ENCODE assay signal across 23 mouse cellular contexts in genomic region chr3:133026977-133027376, GRCm38 (mm10).
A peak's percentile ranks its signal among the peaks of the same experiment; 100 is the strongest.
DNase-seq lines count a peak whose midpoint lies in the region; ATAC-seq and TF ChIP-seq lines count a peak whose summit lies in the region.
"Had no signal": no experiment of that assay in that cellular context is flagged by ENCODE, and none has a peak within 500 bp of the region (broad histone marks: within the 10 kb centered on the region; RNA-seq: fewer than 3 reads in every experiment).

No protein-coding gene starts in this region.

- peaks cover 16% of the 10 kb centered on the region for H3K4me1 ChIP-seq in forebrain, embryonic 10.5 days
- no peaks in the 10 kb centered on the region for H3K4me1 ChIP-seq in forebrain, postnatal 0 days (ENCODE audit: insufficient read depth)
- peaks cover 7% of the 10 kb centered on the region; the same call in 1 of the 2 replicates for H3K4me1 ChIP-seq in limb, embryonic 10.5 days
- no peaks in the 10 kb centered on the region; the same call in 1 of the 2 replicates for H3K4me1 ChIP-seq in midbrain, embryonic 16.5 days (ENCODE audit: control insufficient read depth, insufficient read depth, low read length)
- no peaks in the 10 kb centered on the region for H3K4me1 ChIP-seq in cerebellum, adult 2 months (ENCODE audit: control insufficient read depth, insufficient read depth, low read length)
- H3K4me1 ChIP-seq: hindbrain, embryonic 15.5 days; intestine, embryonic 15.5 days; liver, embryonic 13.5 days; neural tube, embryonic 12.5 days had no signal

- H3K4me3 ChIP-seq in forebrain, embryonic 10.5 days: no peak overlapping the region
- H3K4me3 ChIP-seq in forebrain, postnatal 0 days (ENCODE audit: low read depth, low read length): no peak overlapping the region
- H3K4me3 ChIP-seq in limb, embryonic 10.5 days: no peak overlapping the region
- H3K4me3 ChIP-seq in midbrain, embryonic 16.5 days (ENCODE audit: low read depth, low read length): no peak overlapping the region
- no peak overlapping the region for H3K4me3 ChIP-seq in cerebellum, adult 2 months (replicated peaks; ENCODE audit: insufficient read depth, low read depth, low read length)
- H3K4me3 ChIP-seq: erythroblast, embryonic 14.5 days; hindbrain, embryonic 15.5 days; intestine, embryonic 15.5 days; liver, embryonic 13.5 days; neural tube, embryonic 12.5 days had no signal

- 29% methylated on average over 2 of the region's 2 CpGs for WGBS in forebrain, embryonic 10.5 days
- 20% methylated on average over 2 of the region's 2 CpGs for WGBS in forebrain, postnatal 0 days
- WGBS in limb, embryonic 10.5 days: 80% methylated on average over 2 of the region's 2 CpGs
- 33% methylated on average over 2 of the region's 2 CpGs for whole genome bisulfite sequencing in midbrain, embryonic 16.5 days
- 83% methylated on average over 2 of the region's 2 CpGs for WGBS in cerebellum, adult 2 months

- H3K27ac ChIP-seq in forebrain, embryonic 10.5 days: peak overlapping the region; percentile 74
- no peak overlapping the region for H3K27ac ChIP-seq in forebrain, postnatal 0 days (ENCODE audit: low read depth, low read length)
- H3K27ac ChIP-seq in limb, embryonic 10.5 days: peak overlapping the region; percentile 30; the same call in 1 of the 2 replicates
- no peak overlapping the region for H3K27ac ChIP-seq in midbrain, embryonic 16.5 days (ENCODE audit: low read length)
- no peak overlapping the region for H3K27ac ChIP-seq in cerebellum, adult 2 months (ENCODE audit: insufficient read depth, low read length)
- H3K27ac ChIP-seq: hindbrain, embryonic 15.5 days; intestine, embryonic 15.5 days; liver, embryonic 13.5 days; neural tube, embryonic 12.5 days had no signal

- H3K36me3 ChIP-seq in forebrain, embryonic 10.5 days (replicated peaks): no peaks in the 10 kb centered on the region; the same call in 1 of the 2 replicates
- no peaks in the 10 kb centered on the region for H3K36me3 ChIP-seq in forebrain, postnatal 0 days (ENCODE audit: insufficient read depth)
- H3K36me3 ChIP-seq in limb, embryonic 10.5 days: no peaks in the 10 kb centered on the region
- H3K36me3 ChIP-seq in midbrain, embryonic 16.5 days (ENCODE audit: control insufficient read depth, insufficient read depth, low read length): no peaks in the 10 kb centered on the region
- H3K36me3 ChIP-seq: hindbrain, embryonic 15.5 days; intestine, embryonic 15.5 days; neural tube, embryonic 12.5 days had no signal

- DNase-seq in forebrain, embryonic 10.5 days (ENCODE audit: extremely low spot score, low spot score): no peak
- DNase-seq in forebrain, postnatal 0 days: no peak
- DNase-seq in brain, embryonic 14.5 days (ENCODE audit: low read depth): peak; percentile 31
- DNase-seq in limb, embryonic 10.5 days (ENCODE audit: low spot score): no peak
- no peak for DNase-seq in cerebellum, adult 2 months
- DNase-seq in B cell, adult 2 months: no peak
- DNase-seq in heart, postnatal 10 days: no peak
- DNase-seq: adrenal gland, postnatal 10 days; cerebellum, adult 8-10 months; cerebellum, postnatal 36 days; heart, postnatal 36 days; kidney, adult 8-10 months; kidney, postnatal 10 days; liver, embryonic 13.5 days; lung, embryonic 14.5 days; right cerebral cortex, adult 18-20 months; thymus, adult 2 months; thymus, postnatal 4 days had no signal

- intact Hi-C loops in heart, postnatal 10 days (cut with DNase I): no loop called here

- no peak for TF ChIP-seq POLR2A in brain, embryonic 14.5 days (IDR thresholded peaks at IDR 0.05; ENCODE audit: borderline replicate concordance, extremely low read depth, insufficient read depth, insufficient read length, poor library complexity, severe bottlenecking)
- no peak for TF ChIP-seq POLR2A in cerebellum, adult 2 months (IDR thresholded peaks at IDR 0.05; ENCODE audit: borderline replicate concordance, insufficient read depth, low read length)

- no peaks in the 10 kb centered on the region for H3K27me3 ChIP-seq in forebrain, embryonic 10.5 days (ENCODE audit: poor library complexity, severe bottlenecking)
- H3K27me3 ChIP-seq in forebrain, postnatal 0 days (ENCODE audit: insufficient read depth, low read length): no peaks in the 10 kb centered on the region
- no peaks in the 10 kb centered on the region for H3K27me3 ChIP-seq in limb, embryonic 10.5 days (ENCODE audit: low read depth, poor library complexity, severe bottlenecking)
- no peaks in the 10 kb centered on the region for H3K27me3 ChIP-seq in midbrain, embryonic 16.5 days (ENCODE audit: control insufficient read depth, insufficient read depth, low read depth, low read length)
- H3K27me3 ChIP-seq in cerebellum, adult 2 months (ENCODE audit: control insufficient read depth, insufficient read depth, low read length): no peaks in the 10 kb centered on the region
- H3K27me3 ChIP-seq: hindbrain, embryonic 15.5 days; intestine, embryonic 15.5 days; liver, embryonic 13.5 days; neural tube, embryonic 12.5 days had no signal

- TF ChIP-seq CTCF in forebrain, postnatal 0 days (IDR thresholded peaks at IDR 0.05; ENCODE audit: low read depth): no peak
- no peak for TF ChIP-seq CTCF in brain, embryonic 14.5 days (IDR thresholded peaks at IDR 0.05; ENCODE audit: borderline replicate concordance, extremely low read depth, insufficient read depth, insufficient read length)
- TF ChIP-seq CTCF in cerebellum, adult 2 months (IDR thresholded peaks at IDR 0.05; ENCODE audit: borderline replicate concordance, insufficient read depth, low read depth, low read length): no peak

- ATAC-seq in forebrain, postnatal 0 days: no peak
- ATAC-seq in midbrain, embryonic 16.5 days: no peak
- ATAC-seq: intestine, embryonic 15.5 days had no signal

- no peak overlapping the region for H3K4me2 ChIP-seq in forebrain, postnatal 0 days (ENCODE audit: low read depth)
- 0 out of 2 replicates have a peak overlapping the region, but pooled peaks have one; percentile 16 for H3K4me2 ChIP-seq in midbrain, embryonic 16.5 days (ENCODE audit: low read length)
- H3K4me2 ChIP-seq: hindbrain, embryonic 15.5 days; intestine, embryonic 15.5 days; liver, embryonic 13.5 days; lung, embryonic 14.5 days; neural tube, embryonic 12.5 days had no signal

- H3K9ac ChIP-seq in forebrain, postnatal 0 days: no peak overlapping the region
- H3K9ac ChIP-seq in midbrain, embryonic 16.5 days (ENCODE audit: low read depth, low read length): no peak overlapping the region
- H3K9ac ChIP-seq: hindbrain, embryonic 15.5 days; intestine, embryonic 15.5 days; liver, embryonic 13.5 days; lung, embryonic 14.5 days; neural tube, embryonic 12.5 days had no signal

- no peaks in the 10 kb centered on the region for H3K9me3 ChIP-seq in forebrain, embryonic 10.5 days
- H3K9me3 ChIP-seq in forebrain, postnatal 0 days (ENCODE audit: low read length): no peaks in the 10 kb centered on the region
- H3K9me3 ChIP-seq in limb, embryonic 10.5 days (replicated peaks): no peaks in the 10 kb centered on the region
- no peaks in the 10 kb centered on the region for H3K9me3 ChIP-seq in midbrain, embryonic 16.5 days (replicated peaks; ENCODE audit: control insufficient read depth, low read length, poor library complexity, severe bottlenecking)
- H3K9me3 ChIP-seq: hindbrain, embryonic 15.5 days; intestine, embryonic 15.5 days; liver, embryonic 13.5 days; neural tube, embryonic 12.5 days had no signal

Comparison
In these comparisons a context has a peak if more than half of its experiments do, and no peak if none do; other contexts are left out.
1. H3K27ac ChIP-seq: peak in forebrain, embryonic 10.5 days (single experiment) and limb, embryonic 10.5 days (single experiment); none in forebrain, postnatal 0 days (single experiment), midbrain, embryonic 16.5 days (single experiment) and cerebellum, adult 2 months (single experiment).